In the genomic region with DNA sequence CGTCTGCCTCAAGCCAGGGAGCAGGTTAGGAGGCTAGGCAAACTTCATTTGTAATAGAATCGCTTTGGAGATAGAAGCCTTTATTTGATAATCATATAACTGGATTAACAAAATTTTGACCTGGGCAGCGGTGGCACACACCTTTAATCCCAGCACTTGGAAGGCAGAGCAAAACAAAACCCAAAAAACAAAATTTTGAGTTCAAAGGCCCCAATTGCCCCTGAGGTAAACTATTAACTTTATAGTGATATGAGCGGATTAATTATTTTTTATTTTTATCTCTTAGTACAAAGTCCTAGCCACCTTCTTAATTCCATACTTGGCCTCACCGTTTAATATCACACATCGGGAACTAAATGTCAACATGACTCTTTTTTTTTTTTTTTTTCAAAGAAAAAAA, we compare ENCODE assay signal across 9 mouse cellular contexts. TPM values are rescaled to one million over a fixed set of nuclear protein-coding genes. Genes with fewer than 3 reads are reported as not detected.
DNase-seq lines count a peak whose midpoint lies in the region; ATAC-seq and TF ChIP-seq lines count a peak whose summit lies in the region.
"Had no signal": no experiment of that assay in that cellular context is flagged by ENCODE, and none has a peak within 500 bp of the region (broad histone marks: within the 10 kb centered on the region; RNA-seq: fewer than 3 reads in every experiment).

No protein-coding gene starts in this region.

- peaks cover 0 to 8% of the 10 kb centered on the region in 2 experiments; a peak in 2 of 4 replicates for H3K4me1 ChIP-seq in heart, embryonic 14.5 days (ENCODE audit: control insufficient read depth in 2 of 2, insufficient read depth in 2 of 2, low read length in 2 of 2)
- H3K4me1 ChIP-seq in G1E (ENCODE audit: insufficient read depth, low read depth, low read length), result peaks cover 28% of the 10 kb centered on the region
- H3K4me1 ChIP-seq in hindbrain, embryonic 11.5 days (replicated peaks; ENCODE audit: control insufficient read depth, insufficient read depth, low read length), result no peaks in the 10 kb centered on the region

- no peak for TF ChIP-seq CTCF in G1E (IDR thresholded peaks at IDR 0.05; ENCODE audit: low read depth, low read length)

- no peak for ATAC-seq in heart, embryonic 14.5 days (ENCODE audit: insufficient number of reproducible peaks, insufficient read depth, low FRiP score, low read depth)
- ATAC-seq in G1E (ENCODE audit: extremely low read depth, insufficient number of reproducible peaks, low FRiP score, poor library complexity, severe bottlenecking), result no peak
- no peak for ATAC-seq in hindbrain, embryonic 11.5 days (ENCODE audit: low FRiP score)

- DNase-seq in heart, adult 18-20 months, result no peak
- DNase-seq in G1E (ENCODE audit: low spot score), result no peak
- no peak for DNase-seq in hindbrain, embryonic 11.5 days (ENCODE audit: low spot score)
- no peak for DNase-seq in urinary bladder, postnatal 4 days (ENCODE audit: low spot score in 2 of 2)
- DNase-seq in spleen, adult 12 weeks (ENCODE audit: low spot score), result no peak
- DNase-seq in layer of hippocampus, adult 18-20 months (ENCODE audit: low spot score in 2 of 2), result no peak
- DNase-seq: thymus, postnatal 36 days had no signal

- H3K4me3 ChIP-seq in heart, embryonic 14.5 days (ENCODE audit: control insufficient read depth in 1 of 2, insufficient read depth in 1 of 2, low read depth in 1 of 2, low read length in 2 of 2), result peak overlapping the region; percentile 56 to 82; a peak in 3 of 4 replicates
- H3K4me3 ChIP-seq in G1E (ENCODE audit: low read depth, low read length) (peak overlapping the region; percentile 75), macrophage (ENCODE audit: inconsistent target) (peak overlapping the region; percentile 44)
- peak overlapping the region; percentile 56 for H3K4me3 ChIP-seq in hindbrain, embryonic 11.5 days (ENCODE audit: low read depth, low read length)

- peak overlapping the region in 1 of 2 experiments; percentile 76; a peak in 2 of 4 replicates for H3K27ac ChIP-seq in heart, embryonic 14.5 days (replicated peaks in 1 of 2; ENCODE audit: control insufficient read depth in 1 of 2, insufficient read depth in 1 of 2, low read depth in 2 of 2, low read length in 2 of 2)
- H3K27ac ChIP-seq in hindbrain, embryonic 11.5 days (ENCODE audit: low read depth, low read length), result peak overlapping the region; percentile 68; the same call in 1 of the 2 replicates
- peak overlapping the region; percentile 68 for H3K27ac ChIP-seq in macrophage

- no peaks in the 10 kb centered on the region for H3K9me3 ChIP-seq in heart, embryonic 14.5 days (ENCODE audit: control insufficient read depth, low read length)
- no peaks in the 10 kb centered on the region for H3K9me3 ChIP-seq in G1E (replicated peaks)
- H3K9me3 ChIP-seq in hindbrain, embryonic 11.5 days (ENCODE audit: control insufficient read depth, low read length), result no peaks in the 10 kb centered on the region

- H3K79me2 ChIP-seq in macrophage (ENCODE audit: inconsistent target), result peaks cover 29% of the 10 kb centered on the region

- H3K9ac ChIP-seq in heart, embryonic 14.5 days (ENCODE audit: low read length), result peak overlapping the region; percentile 81
- peak overlapping the region; percentile 74 for H3K9ac ChIP-seq in hindbrain, embryonic 11.5 days (ENCODE audit: low read depth, low read length)

- H3K27me3 ChIP-seq in heart, embryonic 14.5 days (ENCODE audit: control insufficient read depth, insufficient read depth, low read length), result no peaks in the 10 kb centered on the region
- H3K27me3 ChIP-seq in G1E (ENCODE audit: insufficient read depth, low read length), result no peaks in the 10 kb centered on the region
- H3K27me3 ChIP-seq in hindbrain, embryonic 11.5 days (ENCODE audit: control insufficient read depth, insufficient read depth, low read length), result no peaks in the 10 kb centered on the region

- 86% methylated on average over 6 of the region's 6 CpGs for WGBS in heart, embryonic 14.5 days
- WGBS in hindbrain, embryonic 11.5 days, result 87% methylated on average over 6 of the region's 6 CpGs
- WGBS in macrophage (ENCODE audit: missing documents), result 92% methylated on average over 3 of the region's 6 CpGs

- H3K36me3 ChIP-seq in heart, embryonic 14.5 days (ENCODE audit: control insufficient read depth, insufficient read depth, low read length), result peaks cover 3% of the 10 kb centered on the region; the same call in 1 of the 2 replicates
- H3K36me3 ChIP-seq in G1E (replicated peaks), result peaks cover 31% of the 10 kb centered on the region
- no peaks in the 10 kb centered on the region for H3K36me3 ChIP-seq in hindbrain, embryonic 11.5 days (ENCODE audit: control insufficient read depth, insufficient read depth, low read length)
- peaks cover 5% of the 10 kb centered on the region; the same call in 1 of the 2 replicates for H3K36me3 ChIP-seq in macrophage (ENCODE audit: inconsistent target)

- peak overlapping the region; percentile 78 for H3K4me2 ChIP-seq in heart, embryonic 14.5 days (ENCODE audit: low read length)
- peak overlapping the region; percentile 70 for H3K4me2 ChIP-seq in hindbrain, embryonic 11.5 days (replicated peaks; ENCODE audit: low read depth, low read length)

RNA-seq across cellular contexts. Expression of a gene that starts 1.1 kb away (rescaled TPM):
- polyA plus RNA-seq in heart, embryonic 14.5 days (2014; fragmentation: Nextera tagmentation; extraction: Ambion mirVana), result 4.3 and 5.4 TPM in 2 replicates
- total RNA-seq in heart, adult 18-20 months (2021), result 1 to 10 TPM; 2.8 to 3.2 TPM
- total RNA-seq in G1E (2014; fragmentation: Nextera tagmentation) (11.2 TPM in 2 replicates), G1E (2017) (4.8 and 6.4 TPM in 2 replicates)
- polyA plus RNA-seq in G1E (2012) (1.3 and 1.9 TPM in 2 replicates), macrophage (2018) (0.87 to 3.0 TPM (median 0.91 TPM) in 3 replicates)
- polyA plus RNA-seq in hindbrain, embryonic 11.5 days (2014; fragmentation: Nextera tagmentation; extraction: Ambion mirVana), result 6.5 and 6.6 TPM in 2 replicates
- 1 to 10 TPM in 23 of 26 experiments, not detected in 3; 1.4 to 9.9 (median 5.1) TPM for total RNA-seq in macrophage (2018; cell fraction: chromatin; rRNA removed)
- total RNA-seq in macrophage (2018; cell fraction: cytosol; rRNA removed), result 1 to 10 TPM in 25 of 26 experiments, under 1 TPM in 1; 0.89 to 5.1 (median 2.2) TPM
- total RNA-seq in macrophage (2018; cell fraction: nucleus; rRNA removed), result 10 to 100 TPM in 3 of 26 experiments, 1 to 10 TPM in 23; 1.2 to 12.2 (median 5.2) TPM
- 10 to 100 TPM; 24.8 to 28.5 TPM for total RNA-seq in layer of hippocampus, adult 18-20 months (2021)

RNA-seq across cellular contexts. Expression of a gene that starts 4.9 kb away (rescaled TPM):
- polyA plus RNA-seq in heart, embryonic 14.5 days (2014; fragmentation: Nextera tagmentation; extraction: Ambion mirVana), result 23.9 TPM in 2 replicates
- 10 to 100 TPM; 13.3 to 13.5 TPM for total RNA-seq in heart, adult 18-20 months (2021)
- total RNA-seq in G1E (2014; fragmentation: Nextera tagmentation) (68.6 and 70.6 TPM in 2 replicates), G1E (2017) (74.9 and 80.9 TPM in 2 replicates)
- polyA plus RNA-seq in G1E (2012) (6.3 TPM in 2 replicates), macrophage (2018) (20.6 to 22.8 TPM (median 21.2 TPM) in 3 replicates)
- polyA plus RNA-seq in hindbrain, embryonic 11.5 days (2014; fragmentation: Nextera tagmentation; extraction: Ambion mirVana), result 36.2 and 39.3 TPM in 2 replicates
- 10 to 100 TPM in 15 of 26 experiments, 1 to 10 TPM in 10, under 1 TPM in 1; 0.37 to 37.5 (median 13.1) TPM for total RNA-seq in macrophage (2018; cell fraction: chromatin; rRNA removed)
- total RNA-seq in macrophage (2018; cell fraction: cytosol; rRNA removed), result 10 to 100 TPM in 25 of 26 experiments, 1 to 10 TPM in 1; 8.5 to 30.0 (median 21.5) TPM
- total RNA-seq in macrophage (2018; cell fraction: nucleus; rRNA removed), result 10 to 100 TPM in 15 of 26 experiments, 1 to 10 TPM in 11; 3.6 to 41.9 (median 12.0) TPM
- 10 to 100 TPM; 81.6 to 98.0 TPM for total RNA-seq in layer of hippocampus, adult 18-20 months (2021)

RNA-seq across cellular contexts. Expression of a gene that starts 11.9 kb away (rescaled TPM):
- 2.6 TPM in 2 replicates for polyA plus RNA-seq in heart, embryonic 14.5 days (2014; fragmentation: Nextera tagmentation; extraction: Ambion mirVana)
- total RNA-seq in heart, adult 18-20 months (2021), result 1 to 10 TPM in 1 of 2 experiments, under 1 TPM in 1; 0.97 to 1.1 TPM
- total RNA-seq in G1E (2014; fragmentation: Nextera tagmentation), result 1.4 and 1.7 TPM in 2 replicates
- 3.1 and 3.6 TPM in 2 replicates for total RNA-seq in G1E (2017)
- 0.11 and 0.14 TPM in 2 replicates for polyA plus RNA-seq in G1E (2012)
- polyA plus RNA-seq in hindbrain, embryonic 11.5 days (2014; fragmentation: Nextera tagmentation; extraction: Ambion mirVana), result 4.8 and 5.2 TPM in 2 replicates
- total RNA-seq in macrophage (2018; cell fraction: chromatin; rRNA removed), result 1 to 10 TPM in 18 of 26 experiments, under 1 TPM in 6, not detected in 2; 0.25 to 3.7 (median 1.5) TPM
- total RNA-seq in macrophage (2018; cell fraction: cytosol; rRNA removed), result under 1 TPM; 0.23 to 0.85 (median 0.48) TPM
- total RNA-seq in macrophage (2018; cell fraction: nucleus; rRNA removed), result 1 to 10 TPM in 14 of 26 experiments, under 1 TPM in 12; 0.17 to 3.2 (median 1.1) TPM
- 0.36 to 0.52 TPM (median 0.38 TPM) in 3 replicates for polyA plus RNA-seq in macrophage (2018)
- total RNA-seq in layer of hippocampus, adult 18-20 months (2021), result 1 to 10 TPM; 7.6 to 8.5 TPM

RNA-seq across cellular contexts. Expression of a gene that starts 44.9 kb away (rescaled TPM):
- polyA plus RNA-seq in heart, embryonic 14.5 days (2014; fragmentation: Nextera tagmentation; extraction: Ambion mirVana), result 49.8 TPM in 2 replicates
- total RNA-seq in heart, adult 18-20 months (2021), result 10 to 100 TPM; 29.3 to 38.4 TPM
- total RNA-seq in G1E (2014; fragmentation: Nextera tagmentation) (222 and 254 TPM in 2 replicates), G1E (2017) (67.6 and 82.0 TPM in 2 replicates)
- polyA plus RNA-seq in G1E (2012) (44.4 and 59.6 TPM in 2 replicates), macrophage (2018) (32.2 to 44.7 TPM (median 38.9 TPM) in 3 replicates)
- polyA plus RNA-seq in hindbrain, embryonic 11.5 days (2014; fragmentation: Nextera tagmentation; extraction: Ambion mirVana), result 45.8 and 54.3 TPM in 2 replicates
- 100 to 1,000 TPM; 152 to 430 (median 238) TPM for total RNA-seq in macrophage (2018; cell fraction: chromatin; rRNA removed)
- total RNA-seq in macrophage (2018; cell fraction: cytosol; rRNA removed), result 10 to 100 TPM; 24.4 to 42.7 (median 32.7) TPM
- 100 to 1,000 TPM; 118 to 346 (median 159) TPM for total RNA-seq in macrophage (2018; cell fraction: nucleus; rRNA removed)
- 10 to 100 TPM; 71.2 to 76.1 TPM for total RNA-seq in layer of hippocampus, adult 18-20 months (2021)

RNA-seq across cellular contexts. Expression of a gene that starts 47.6 kb away (rescaled TPM):
- polyA plus RNA-seq in heart, embryonic 14.5 days (2014; fragmentation: Nextera tagmentation; extraction: Ambion mirVana), result not detected in 2 replicates
- under 1 TPM in 1 of 2 experiments, not detected in 1; 0.08 TPM for total RNA-seq in heart, adult 18-20 months (2021)
- total RNA-seq in G1E (2014; fragmentation: Nextera tagmentation), result not detected in 2 replicates
- total RNA-seq in G1E (2017), result 0.06 and 0.11 TPM in 2 replicates
- not detected in 2 replicates for polyA plus RNA-seq in G1E (2012)
- polyA plus RNA-seq in hindbrain, embryonic 11.5 days (2014; fragmentation: Nextera tagmentation; extraction: Ambion mirVana), result 0.12 TPM in 1 of 2 replicates, not detected in the other
- not detected for total RNA-seq in macrophage (2018; cell fraction: chromatin; rRNA removed)
- total RNA-seq in macrophage (2018; cell fraction: cytosol; rRNA removed), result not detected
- total RNA-seq in macrophage (2018; cell fraction: nucleus; rRNA removed), result not detected
- polyA plus RNA-seq in macrophage (2018), result not detected in 3 replicates
- 1 to 10 TPM; 2.4 to 4.2 TPM for total RNA-seq in layer of hippocampus, adult 18-20 months (2021)
